Mouse (Mus musculus) ES-E14 (cell line): ENCODE measurements around the gene Pop5.

ENCODE experiments used
- CHD2 ChIP-seq: IDR thresholded peaks from 2 replicates; pipeline ENCODE4 v1.6.1; 2014; ENCODE audit warnings: mild to moderate bottlenecking, low read depth, low read length, inconsistent platforms
- ZC3H11A ChIP-seq: IDR thresholded peaks from 2 replicates; pipeline ENCODE4 v1.6.1; 2012; ENCODE audit warnings: low read depth, mild to moderate bottlenecking, inconsistent platforms, low read length, borderline replicate concordance
- ZNF384 ChIP-seq: IDR thresholded peaks from 2 replicates; pipeline ENCODE4 v1.6.1; 2012; ENCODE audit warnings: low read depth, low read length, inconsistent platforms

- no peak for TF ChIP-seq ZC3H11A
- TF ChIP-seq CHD2 = no peak
- no peak for TF ChIP-seq ZNF384
Observed at GRCm38 (mm10) chr5:115186371-115187073, 49.1 kb upstream of the Pop5 start.
